Comparison of ENCODE assay signal across 8 mouse cellular contexts in genomic region chr12:106378303-106379075, GRCm38 (mm10).
DNase-seq lines count a peak whose midpoint lies in the region; ATAC-seq and TF ChIP-seq lines count a peak whose summit lies in the region.

No protein-coding gene starts in this region.

- TF ChIP-seq CTCF in layer of hippocampus, adult 2 months (conservative IDR thresholded peaks at IDR 0.05) = no peak

- no peak for ATAC-seq in forebrain, embryonic 13.5 days

- no peaks in the 10 kb centered on the region for H3K36me3 ChIP-seq in forebrain, embryonic 13.5 days (ENCODE audit: poor library complexity, severe bottlenecking)

- DNase-seq in layer of hippocampus, adult 2 months (ENCODE audit: low spot score in 2 of 2) = no peak
- no peak for DNase-seq in layer of hippocampus, adult 18-20 months (ENCODE audit: low spot score in 2 of 2)
- DNase-seq in kidney, postnatal 4 days = peak; percentile 13 to 26
- DNase-seq in retina, embryonic 14.5 days (ENCODE audit: low spot score) = peak; percentile 25
- no peak for DNase-seq in layer of hippocampus, adult 8-10 months (ENCODE audit: low spot score in 2 of 2)
- no peak for DNase-seq in cerebellum, adult 18-20 months
- no peak for DNase-seq in adipocyte (ENCODE audit: low spot score)

- peak overlapping the region; percentile 60 for H3K4me2 ChIP-seq in forebrain, embryonic 13.5 days

- no peaks in the 10 kb centered on the region for H3K9me3 ChIP-seq in forebrain, embryonic 13.5 days (replicated peaks)

- peaks cover 64% of the 10 kb centered on the region for H3K4me1 ChIP-seq in forebrain, embryonic 13.5 days

- H3K27me3 ChIP-seq in forebrain, embryonic 13.5 days = peaks cover 28% of the 10 kb centered on the region

- H3K27ac ChIP-seq in layer of hippocampus, adult 2 months = peak overlapping the region; percentile 67; the same call in 1 of the 2 replicates
- peak overlapping the region; percentile 70 for H3K27ac ChIP-seq in forebrain, embryonic 13.5 days

- H3K4me3 ChIP-seq in layer of hippocampus, adult 2 months = peak overlapping the region; percentile 17; the same call in 1 of the 2 replicates
- peak overlapping the region; percentile 28 for H3K4me3 ChIP-seq in forebrain, embryonic 13.5 days

- whole genome bisulfite sequencing in forebrain, embryonic 13.5 days = 6% methylated on average over 19 of the region's 19 CpGs

- peak overlapping the region; percentile 64 for H3K9ac ChIP-seq in forebrain, embryonic 13.5 days

Comparison
In these comparisons a context has a peak if more than half of its experiments do, and no peak if none do; other contexts are left out.
1. DNase-seq: peak in kidney, postnatal 4 days (2 of 2) and retina, embryonic 14.5 days (single experiment); none in layer of hippocampus, adult 2 months (0 of 2), layer of hippocampus, adult 18-20 months (0 of 2), layer of hippocampus, adult 8-10 months (0 of 2), cerebellum, adult 18-20 months (0 of 2) and adipocyte (single experiment).